Mouse (Mus musculus): Measurements from ENCODE around the gene Tbx21. TPM values are rescaled to one million over a fixed set of nuclear protein-coding genes. Genes with fewer than 3 reads are reported as not detected.
A peak's percentile ranks its signal among the peaks of the same experiment; 100 is the strongest.

The Tbx21 gene
- not detected in 2 replicates for polyA plus RNA-seq (2014; fragmentation: Nextera tagmentation; extraction: Ambion mirVana)

GRCm38 (mm10) chr11:97114671-97115601, at the start of gene Tbx21:
Gene Tbx21 (minus strand): TSS chr11:97115331.
- H3K9ac ChIP-seq (replicated peaks; ENCODE audit: low read length) = peak within 1 kb of the TSS; percentile 5; the same call in 1 of the 2 replicates
- peak; percentile 49 for DNase-seq (ENCODE audit: low spot score)
- H3K4me3 ChIP-seq (ENCODE audit: low read depth, low read length) = peak within 1 kb of the TSS; percentile 41
- peak; percentile 41; the same call in 1 of the 2 replicates for ATAC-seq (replicated peaks; ENCODE audit: insufficient number of reproducible peaks, low FRiP score, low TSS enrichment, low read depth)
- H3K4me1 ChIP-seq (ENCODE audit: control insufficient read depth, insufficient read depth, low read length) = peaks cover 9% of the 10 kb centered on the region
- no peak within 1 kb of the TSS for H3K27ac ChIP-seq (replicated peaks; ENCODE audit: low read depth, low read length)
- H3K27me3 ChIP-seq (ENCODE audit: control insufficient read depth, insufficient read depth, low read length) = peaks cover 45% of the 10 kb centered on the region
- no peaks in the 10 kb centered on the region for H3K9me3 ChIP-seq (replicated peaks; ENCODE audit: control insufficient read depth, low read length)
- WGBS = under 1% methylated on average over 87 of the region's 87 CpGs
- H3K36me3 ChIP-seq (replicated peaks; ENCODE audit: control insufficient read depth, insufficient read depth, low read depth, low read length) = no peaks in the 10 kb centered on the region
- peak within 1 kb of the TSS; percentile 74 for H3K4me2 ChIP-seq (ENCODE audit: low read depth, low read length)

- no peaks in the 10 kb centered on the region for H3K4me1 ChIP-seq (ENCODE audit: control insufficient read depth, insufficient read depth, low read length)
- no peaks in the 10 kb centered on the region for H3K27me3 ChIP-seq (ENCODE audit: control insufficient read depth, insufficient read depth, low read length)
- H3K9ac ChIP-seq (replicated peaks; ENCODE audit: low read length) = no peak overlapping the region
- H3K4me3 ChIP-seq (ENCODE audit: low read depth, low read length) = no peak overlapping the region
- H3K27ac ChIP-seq (replicated peaks; ENCODE audit: low read depth, low read length) = no peak overlapping the region
- no peak overlapping the region for H3K4me2 ChIP-seq (ENCODE audit: low read depth, low read length)
- ATAC-seq (replicated peaks; ENCODE audit: insufficient number of reproducible peaks, low FRiP score, low TSS enrichment, low read depth) (no peak), DNase-seq (ENCODE audit: low spot score) (no peak)
- no peaks in the 10 kb centered on the region for H3K9me3 ChIP-seq (replicated peaks; ENCODE audit: control insufficient read depth, low read length)
- peaks cover 20% of the 10 kb centered on the region for H3K36me3 ChIP-seq (replicated peaks; ENCODE audit: control insufficient read depth, insufficient read depth, low read depth, low read length)
- WGBS = 77% methylated on average over 6 of the region's 6 CpGs
Measured at GRCm38 (mm10) chr11:97160341-97160740, 45.2 kb upstream of the Tbx21 start.

GRCm38 (mm10) chr11:97156999-97157398, 41.9 kb upstream of the Tbx21 start:
- no peak for ATAC-seq (replicated peaks; ENCODE audit: insufficient number of reproducible peaks, low FRiP score, low TSS enrichment, low read depth)
- peaks cover 4% of the 10 kb centered on the region for H3K36me3 ChIP-seq (replicated peaks; ENCODE audit: control insufficient read depth, insufficient read depth, low read depth, low read length)
- 84% methylated on average over 7 of the region's 7 CpGs for WGBS

GRCm38 (mm10) chr11:97152662-97153287, 37.6 kb upstream of the Tbx21 start:
- H3K4me2 ChIP-seq (ENCODE audit: low read depth, low read length) = no peak overlapping the region
- ATAC-seq (replicated peaks; ENCODE audit: insufficient number of reproducible peaks, low FRiP score, low TSS enrichment, low read depth) (no peak), DNase-seq (ENCODE audit: low spot score) (peak; percentile 40)
- WGBS = 25% methylated on average over 10 of the region's 10 CpGs
- H3K27ac ChIP-seq (replicated peaks; ENCODE audit: low read depth, low read length) = no peak overlapping the region
- H3K9me3 ChIP-seq (replicated peaks; ENCODE audit: control insufficient read depth, low read length) = no peaks in the 10 kb centered on the region
- H3K36me3 ChIP-seq (replicated peaks; ENCODE audit: control insufficient read depth, insufficient read depth, low read depth, low read length) = no peaks in the 10 kb centered on the region; the same call in 1 of the 2 replicates
- H3K4me3 ChIP-seq (ENCODE audit: low read depth, low read length) = no peak overlapping the region
- peaks cover 7% of the 10 kb centered on the region for H3K4me1 ChIP-seq (ENCODE audit: control insufficient read depth, insufficient read depth, low read length)
- no peaks in the 10 kb centered on the region for H3K27me3 ChIP-seq (ENCODE audit: control insufficient read depth, insufficient read depth, low read length)
- H3K9ac ChIP-seq (replicated peaks; ENCODE audit: low read length) = no peak overlapping the region

More at GRCm38 (mm10) chr11:97156999-97157398, 41.9 kb upstream of the Tbx21 start:
- H3K4me2 ChIP-seq (ENCODE audit: low read depth, low read length) = no peak overlapping the region
- H3K27me3 ChIP-seq (ENCODE audit: control insufficient read depth, insufficient read depth, low read length) = no peaks in the 10 kb centered on the region
- no peaks in the 10 kb centered on the region for H3K9me3 ChIP-seq (replicated peaks; ENCODE audit: control insufficient read depth, low read length)
- no peak overlapping the region for H3K27ac ChIP-seq (replicated peaks; ENCODE audit: low read depth, low read length)
- H3K9ac ChIP-seq (replicated peaks; ENCODE audit: low read length) = no peak overlapping the region
- no peaks in the 10 kb centered on the region for H3K4me1 ChIP-seq (ENCODE audit: control insufficient read depth, insufficient read depth, low read length)
- no peak overlapping the region for H3K4me3 ChIP-seq (ENCODE audit: low read depth, low read length)
- DNase-seq (ENCODE audit: low spot score) = no peak

GRCm38 (mm10) chr11:97152023-97152426, 36.9 kb upstream of the Tbx21 start:
- H3K27ac ChIP-seq (replicated peaks; ENCODE audit: low read depth, low read length) = no peak overlapping the region
- H3K9ac ChIP-seq (replicated peaks; ENCODE audit: low read length) = no peak overlapping the region
- H3K4me2 ChIP-seq (ENCODE audit: low read depth, low read length) = peak overlapping the region; percentile 92
- WGBS = 2% methylated on average over 11 of the region's 11 CpGs
- peak; percentile 44 for DNase-seq (ENCODE audit: low spot score)
- peak overlapping the region; percentile 75; the same call in 1 of the 2 replicates for H3K4me3 ChIP-seq (ENCODE audit: low read depth, low read length)
- peaks cover 7% of the 10 kb centered on the region for H3K4me1 ChIP-seq (ENCODE audit: control insufficient read depth, insufficient read depth, low read length)
- no peaks in the 10 kb centered on the region; the same call in 1 of the 2 replicates for H3K36me3 ChIP-seq (replicated peaks; ENCODE audit: control insufficient read depth, insufficient read depth, low read depth, low read length)
- no peaks in the 10 kb centered on the region for H3K27me3 ChIP-seq (ENCODE audit: control insufficient read depth, insufficient read depth, low read length)
- no peaks in the 10 kb centered on the region for H3K9me3 ChIP-seq (replicated peaks; ENCODE audit: control insufficient read depth, low read length)
- no peak for ATAC-seq (replicated peaks; ENCODE audit: insufficient number of reproducible peaks, low FRiP score, low TSS enrichment, low read depth)

- H3K27me3 ChIP-seq (ENCODE audit: control insufficient read depth, insufficient read depth, low read length) = no peaks in the 10 kb centered on the region
- DNase-seq (ENCODE audit: low spot score) = peak; percentile 46
- no peaks in the 10 kb centered on the region for H3K9me3 ChIP-seq (replicated peaks; ENCODE audit: control insufficient read depth, low read length)
- peak within 1 kb of the TSS; percentile 79 for H3K9ac ChIP-seq (replicated peaks; ENCODE audit: low read length)
- peak; percentile 31 for ATAC-seq (replicated peaks; ENCODE audit: insufficient number of reproducible peaks, low FRiP score, low TSS enrichment, low read depth)
- peaks cover 7% of the 10 kb centered on the region for H3K4me1 ChIP-seq (ENCODE audit: control insufficient read depth, insufficient read depth, low read length)
- peak within 1 kb of the TSS; percentile 84 for H3K27ac ChIP-seq (replicated peaks; ENCODE audit: low read depth, low read length)
- no peaks in the 10 kb centered on the region; the same call in 1 of the 2 replicates for H3K36me3 ChIP-seq (replicated peaks; ENCODE audit: control insufficient read depth, insufficient read depth, low read depth, low read length)
- under 1% methylated on average over 26 of the region's 64 CpGs for WGBS
- peak within 1 kb of the TSS; percentile 92 for H3K4me2 ChIP-seq (ENCODE audit: low read depth, low read length)
- H3K4me3 ChIP-seq (ENCODE audit: low read depth, low read length) = peak within 1 kb of the TSS; percentile 75
Measured at GRCm38 (mm10) chr11:97151343-97151801, 36.2 kb upstream of the Tbx21 start, which contains the start of gene Tbkbp1. Gene Tbkbp1 (minus strand): TSS chr11:97151495.

GRCm38 (mm10) chr11:97150411-97151330, 35.5 kb upstream of the Tbx21 start:
- peak; percentile 68 for ATAC-seq (replicated peaks; ENCODE audit: insufficient number of reproducible peaks, low FRiP score, low TSS enrichment, low read depth)
- peak overlapping the region; percentile 84 for H3K27ac ChIP-seq (replicated peaks; ENCODE audit: low read depth, low read length)
- H3K4me3 ChIP-seq (ENCODE audit: low read depth, low read length) = peak overlapping the region; percentile 75
- H3K9me3 ChIP-seq (replicated peaks; ENCODE audit: control insufficient read depth, low read length) = no peaks in the 10 kb centered on the region
- peaks cover 7% of the 10 kb centered on the region for H3K4me1 ChIP-seq (ENCODE audit: control insufficient read depth, insufficient read depth, low read length)
- under 1% methylated on average over 80 of the region's 102 CpGs for whole genome bisulfite sequencing
- no peaks in the 10 kb centered on the region; the same call in 1 of the 2 replicates for H3K36me3 ChIP-seq (replicated peaks; ENCODE audit: control insufficient read depth, insufficient read depth, low read depth, low read length)
- H3K27me3 ChIP-seq (ENCODE audit: control insufficient read depth, insufficient read depth, low read length) = no peaks in the 10 kb centered on the region
- peak overlapping the region; percentile 92 for H3K4me2 ChIP-seq (ENCODE audit: low read depth, low read length)
- peak overlapping the region; percentile 79 for H3K9ac ChIP-seq (replicated peaks; ENCODE audit: low read length)
- DNase-seq (ENCODE audit: low spot score) = peak; percentile 87
